Mouse (Mus musculus): ENCODE results near the gene Scgb1b24.

The Scgb1b24 gene

DNA sequence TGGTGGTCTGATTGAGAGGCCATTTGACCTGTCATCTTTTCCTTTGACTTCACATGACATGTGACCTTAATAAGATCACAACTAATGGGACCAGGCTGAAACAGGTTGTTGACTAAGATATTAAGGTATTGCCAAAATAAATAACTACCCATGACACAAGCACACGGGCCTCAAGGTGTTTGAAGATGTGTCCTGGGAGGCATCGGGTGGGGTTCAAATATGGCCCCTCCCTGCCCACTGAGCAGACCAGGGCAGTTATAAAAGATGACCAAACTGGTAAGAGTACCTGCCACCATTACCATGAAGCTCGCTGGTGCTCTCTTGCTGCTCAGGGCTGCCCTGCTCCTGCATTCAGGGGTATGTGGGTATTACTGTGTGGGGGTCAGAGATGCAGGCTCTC lies at the start of gene Scgb1b24:
Gene Scgb1b24 (plus strand): TSS at position 301 of the 400 bp plus-strand sequence.
- in situ Hi-C loops (cut with MboI): no loop called here

DNA sequence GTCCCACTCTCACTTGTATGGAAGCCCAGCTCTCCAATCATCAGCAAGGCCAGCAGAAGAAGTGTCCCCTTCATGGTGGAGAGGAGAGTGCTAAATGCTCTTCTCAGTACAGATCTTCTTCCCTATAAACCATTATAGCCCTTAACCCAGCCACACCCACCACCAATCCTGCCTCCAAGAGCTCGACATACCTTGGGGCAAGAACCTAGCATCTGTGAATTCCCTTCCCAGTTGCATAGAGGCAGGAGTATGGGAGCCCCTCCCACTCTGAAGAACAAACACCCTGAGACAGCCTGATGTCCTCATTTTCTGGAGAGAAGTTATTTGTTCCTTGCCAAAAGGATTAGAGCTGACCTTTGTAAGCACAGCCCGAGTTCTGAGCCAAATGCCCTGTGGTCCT lies 4.4 kb upstream of the Scgb1b24 start, which contains the start of gene Scgb2b24:
Gene Scgb2b24 (minus strand): TSS at position 101 of the 400 bp plus-strand sequence.
- in situ Hi-C loops (cut with MboI): no loop called here

All from mature B cell (primary cell).